Mouse (Mus musculus) neutrophil, adult 59 days (primary cell): ENCODE measurements around the gene Gm20721. TPM values are rescaled to one million over a fixed set of nuclear protein-coding genes. Genes with fewer than 3 reads are reported as not detected.

ENCODE experiments used
- total RNA-seq, 2 experiments: library from RNA; stranded (reverse); gene quantifications; 1 replicate in 1 of 2; 2 replicates in 1 of 2; pipeline ENCODE4 v1.2.4; 2023

The Gm20721 gene
- under 1 TPM; 0.24 to 0.60 TPM for total RNA-seq

DNA sequence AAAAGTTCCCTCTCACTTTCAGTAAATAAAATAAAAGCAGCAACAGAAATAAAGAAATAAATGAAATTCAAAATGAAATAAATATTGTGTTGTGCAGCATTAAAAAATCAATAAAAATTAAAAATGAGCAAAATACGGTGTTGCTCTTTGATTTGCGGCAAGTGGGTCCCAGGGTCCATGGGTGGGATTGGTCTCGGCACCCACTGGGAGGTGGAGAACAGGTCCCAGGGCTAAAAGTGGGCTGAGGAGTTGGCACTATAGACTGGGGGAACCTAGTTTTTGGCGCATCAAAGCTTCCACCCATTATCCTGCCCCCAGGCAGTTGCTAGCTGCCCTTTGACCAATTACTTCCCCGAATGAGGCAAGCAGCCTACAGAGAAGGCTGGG, at the start of gene Gm20721:
Gene Gm20721 (minus strand): TSS at position 101 of the 387 bp plus-strand sequence.

GRCm38 (mm10) chr2:174284011-174284410, 62.5 kb downstream of the Gm20721 start, which contains the start of gene Gnas:
Gene Gnas, plus strand, starts transcription at chr2:174284320.

Other genes starting within 250 kb of the Gm20721 start
- 10 to 100 TPM; 21.6 to 32.8 TPM for gene Npepl1, start 236.4 kb downstream of the Gm20721 start, total RNA-seq
- 100 to 1,000 TPM; 332 to 367 TPM for gene Gnas, start 62.4 kb downstream of the Gm20721 start, total RNA-seq
- 10 to 100 TPM; 33.9 to 42.7 TPM for gene Nelfcd, start 69.1 kb upstream of the Gm20721 start, total RNA-seq
- 100 to 1,000 TPM; 149 to 190 TPM for gene Ctsz, start 92.3 kb upstream of the Gm20721 start, total RNA-seq
- 1 to 10 TPM; 1.1 to 1.5 TPM for gene Tubb1, start 104.0 kb upstream of the Gm20721 start, total RNA-seq
- 100 to 1,000 TPM; 173 to 179 TPM for gene Atp5e, start 117.4 kb upstream of the Gm20721 start, total RNA-seq
- gene Prelid3b, start 126.4 kb upstream of the Gm20721 start, total RNA-seq = 10 to 100 TPM; 45.7 to 56.0 TPM